Mouse (Mus musculus): ENCODE results near the gene Mrps35. TPM values are rescaled to one million over a fixed set of nuclear protein-coding genes. Genes with fewer than 3 reads are reported as not detected.

The Mrps35 gene
- polyA plus RNA-seq, 1 experiment from 2014 or later, result 84.1 TPM

- Histone ChIP-seq H3K9me3 (ENCODE audit: control insufficient read depth, low read length) (no peaks in the 10 kb centered on the region), H3K27ac (ENCODE audit: low read depth, low read length) (no peak overlapping the region), H3K4me3 (ENCODE audit: low read depth, low read length) (no peak overlapping the region), H3K9ac (ENCODE audit: low read depth, low read length) (no peak overlapping the region), H3K4me2 (replicated peaks; ENCODE audit: low read depth, low read length) (no peak overlapping the region), H3K4me1 (replicated peaks; ENCODE audit: control insufficient read depth, insufficient read depth, low read length) (no peaks in the 10 kb centered on the region), H3K36me3 (ENCODE audit: control insufficient read depth, insufficient read depth, low read length) (0 out of 2 replicates have a peak, but pooled peaks cover 4% of the 10 kb centered on the region), H3K27me3 (ENCODE audit: control insufficient read depth, insufficient read depth, low read length) (no peaks in the 10 kb centered on the region)
- 92% methylated on average over 10 of the region's 10 CpGs for WGBS
- ATAC-seq (ENCODE audit: low FRiP score) (no peak), DNase-seq (ENCODE audit: low spot score) (no peak)
Observed at GRCm38 (mm10) chr6:147064226-147064943, 21.8 kb downstream of the Mrps35 start.

GRCm38 (mm10) chr6:147064944-147065261 lies 22.3 kb downstream of the Mrps35 start:
- DNase-seq (ENCODE audit: low spot score) (no peak), ATAC-seq (ENCODE audit: low FRiP score) (no peak)
- Histone ChIP-seq H3K36me3 (ENCODE audit: control insufficient read depth, insufficient read depth, low read length) (0 out of 2 replicates have a peak, but pooled peaks cover 4% of the 10 kb centered on the region), H3K27me3 (ENCODE audit: control insufficient read depth, insufficient read depth, low read length) (no peaks in the 10 kb centered on the region), H3K9ac (ENCODE audit: low read depth, low read length) (no peak overlapping the region), H3K9me3 (ENCODE audit: control insufficient read depth, low read length) (no peaks in the 10 kb centered on the region), H3K4me3 (ENCODE audit: low read depth, low read length) (no peak overlapping the region), H3K27ac (ENCODE audit: low read depth, low read length) (no peak overlapping the region), H3K4me2 (replicated peaks; ENCODE audit: low read depth, low read length) (no peak overlapping the region), H3K4me1 (replicated peaks; ENCODE audit: control insufficient read depth, insufficient read depth, low read length) (no peaks in the 10 kb centered on the region)
- WGBS, result 93% methylated on average over 6 of the region's 6 CpGs

GRCm38 (mm10) chr6:147075808-147076387 lies 33.3 kb downstream of the Mrps35 start:
- Histone ChIP-seq H3K9ac (ENCODE audit: low read depth, low read length) (no peak overlapping the region), H3K4me1 (replicated peaks; ENCODE audit: control insufficient read depth, insufficient read depth, low read length) (no peaks in the 10 kb centered on the region), H3K36me3 (ENCODE audit: control insufficient read depth, insufficient read depth, low read length) (no peaks in the 10 kb centered on the region), H3K4me2 (replicated peaks; ENCODE audit: low read depth, low read length) (no peak overlapping the region), H3K9me3 (ENCODE audit: control insufficient read depth, low read length) (no peaks in the 10 kb centered on the region), H3K27ac (ENCODE audit: low read depth, low read length) (no peak overlapping the region), H3K27me3 (ENCODE audit: control insufficient read depth, insufficient read depth, low read length) (no peaks in the 10 kb centered on the region), H3K4me3 (ENCODE audit: low read depth, low read length) (no peak overlapping the region)
- ATAC-seq (ENCODE audit: low FRiP score) (no peak), DNase-seq (ENCODE audit: low spot score) (no peak)
- WGBS, result 65% methylated on average over 5 of the region's 5 CpGs

GRCm38 (mm10) chr6:147076878-147077277 lies 34.3 kb downstream of the Mrps35 start:
- no peak overlapping the region for H3K27ac ChIP-seq (ENCODE audit: low read depth, low read length)
- H3K9ac ChIP-seq (ENCODE audit: low read depth, low read length), result no peak overlapping the region
- no peaks in the 10 kb centered on the region for H3K36me3 ChIP-seq (ENCODE audit: control insufficient read depth, insufficient read depth, low read length)
- no peak overlapping the region for H3K4me2 ChIP-seq (replicated peaks; ENCODE audit: low read depth, low read length)
- H3K27me3 ChIP-seq (ENCODE audit: control insufficient read depth, insufficient read depth, low read length), result no peaks in the 10 kb centered on the region
- 88% methylated on average over 7 of the region's 8 CpGs for WGBS
- H3K9me3 ChIP-seq (ENCODE audit: control insufficient read depth, low read length), result no peaks in the 10 kb centered on the region
- peak; percentile 23 for DNase-seq (ENCODE audit: low spot score)
- ATAC-seq (ENCODE audit: low FRiP score), result peak; percentile 78
- no peak overlapping the region for H3K4me3 ChIP-seq (ENCODE audit: low read depth, low read length)
- no peaks in the 10 kb centered on the region for H3K4me1 ChIP-seq (replicated peaks; ENCODE audit: control insufficient read depth, insufficient read depth, low read length)

GRCm38 (mm10) chr6:147079919-147080318 lies 37.4 kb downstream of the Mrps35 start:
- DNase-seq (ENCODE audit: low spot score), result no peak
- Histone ChIP-seq H3K36me3 (ENCODE audit: control insufficient read depth, insufficient read depth, low read length) (no peaks in the 10 kb centered on the region), H3K4me1 (replicated peaks; ENCODE audit: control insufficient read depth, insufficient read depth, low read length) (no peaks in the 10 kb centered on the region), H3K9ac (ENCODE audit: low read depth, low read length) (no peak overlapping the region), H3K4me2 (replicated peaks; ENCODE audit: low read depth, low read length) (no peak overlapping the region), H3K4me3 (ENCODE audit: low read depth, low read length) (no peak overlapping the region), H3K27ac (ENCODE audit: low read depth, low read length) (no peak overlapping the region), H3K27me3 (ENCODE audit: control insufficient read depth, insufficient read depth, low read length) (no peaks in the 10 kb centered on the region), H3K9me3 (ENCODE audit: control insufficient read depth, low read length) (no peaks in the 10 kb centered on the region)
- 91% methylated on average over 10 of the region's 10 CpGs for WGBS
- no peak for ATAC-seq (ENCODE audit: low FRiP score)

GRCm38 (mm10) chr6:147085398-147086040 lies 43.0 kb downstream of the Mrps35 start:
- no peak overlapping the region for H3K4me3 ChIP-seq (ENCODE audit: low read depth, low read length)
- H3K27ac ChIP-seq (ENCODE audit: low read depth, low read length), result no peak overlapping the region
- no peaks in the 10 kb centered on the region for H3K36me3 ChIP-seq (ENCODE audit: control insufficient read depth, insufficient read depth, low read length)
- H3K9me3 ChIP-seq (ENCODE audit: control insufficient read depth, low read length), result no peaks in the 10 kb centered on the region
- 0 out of 2 replicates have a peak, but pooled peaks cover 3% of the 10 kb centered on the region for H3K4me1 ChIP-seq (replicated peaks; ENCODE audit: control insufficient read depth, insufficient read depth, low read length)
- H3K4me2 ChIP-seq (replicated peaks; ENCODE audit: low read depth, low read length), result no peak overlapping the region
- no peaks in the 10 kb centered on the region for H3K27me3 ChIP-seq (ENCODE audit: control insufficient read depth, insufficient read depth, low read length)
- WGBS, result 56% methylated on average over 7 of the region's 7 CpGs
- H3K9ac ChIP-seq (ENCODE audit: low read depth, low read length), result no peak overlapping the region
- DNase-seq (ENCODE audit: low spot score) (no peak), ATAC-seq (ENCODE audit: low FRiP score) (no peak)

- Histone ChIP-seq H3K4me2 (replicated peaks; ENCODE audit: low read depth, low read length) (peak within 1 kb of the TSS; percentile 54), H3K27me3 (ENCODE audit: control insufficient read depth, insufficient read depth, low read length) (no peaks in the 10 kb centered on the region), H3K27ac (ENCODE audit: low read depth, low read length) (no peak within 1 kb of the TSS), H3K4me3 (ENCODE audit: low read depth, low read length) (peak within 1 kb of the TSS; percentile 19), H3K9me3 (ENCODE audit: control insufficient read depth, low read length) (no peaks in the 10 kb centered on the region), H3K9ac (ENCODE audit: low read depth, low read length) (peak within 1 kb of the TSS; percentile 63), H3K4me1 (replicated peaks; ENCODE audit: control insufficient read depth, insufficient read depth, low read length) (0 out of 2 replicates have a peak, but pooled peaks cover 3% of the 10 kb centered on the region), H3K36me3 (ENCODE audit: control insufficient read depth, insufficient read depth, low read length) (no peaks in the 10 kb centered on the region)
- WGBS, result 5% methylated on average over 20 of the region's 20 CpGs
- ATAC-seq (ENCODE audit: low FRiP score), result 0 out of 2 replicates have a peak, but pooled peaks have one; percentile 13
- peak; percentile 48 for DNase-seq (ENCODE audit: low spot score)
Observed at GRCm38 (mm10) chr6:147086594-147087225, 44.1 kb downstream of the Mrps35 start, which contains the start of gene Mansc4. Gene Mansc4, minus strand, starts transcription at chr6:147087032.

GRCm38 (mm10) chr6:147087736-147088135 lies 45.2 kb downstream of the Mrps35 start:
- H3K4me2 ChIP-seq (replicated peaks; ENCODE audit: low read depth, low read length), result no peak overlapping the region
- no peak overlapping the region for H3K4me3 ChIP-seq (ENCODE audit: low read depth, low read length)
- no peak for ATAC-seq (ENCODE audit: low FRiP score)
- no peaks in the 10 kb centered on the region for H3K9me3 ChIP-seq (ENCODE audit: control insufficient read depth, low read length)
- 0 out of 2 replicates have a peak, but pooled peaks cover 5% of the 10 kb centered on the region for H3K4me1 ChIP-seq (replicated peaks; ENCODE audit: control insufficient read depth, insufficient read depth, low read length)
- no peaks in the 10 kb centered on the region for H3K36me3 ChIP-seq (ENCODE audit: control insufficient read depth, insufficient read depth, low read length)
- H3K9ac ChIP-seq (ENCODE audit: low read depth, low read length), result no peak overlapping the region
- DNase-seq (ENCODE audit: low spot score), result no peak
- WGBS, result 39% methylated on average over 6 of the region's 7 CpGs
- no peak overlapping the region for H3K27ac ChIP-seq (ENCODE audit: low read depth, low read length)
- no peaks in the 10 kb centered on the region for H3K27me3 ChIP-seq (ENCODE audit: control insufficient read depth, insufficient read depth, low read length)

All from hindbrain, embryonic 11.5 days (tissue).